Mouse (Mus musculus) intestine, postnatal 0 days (tissue): ENCODE measurements around the gene Plppr4. TPM values are rescaled to one million over a fixed set of nuclear protein-coding genes. Genes with fewer than 3 reads are reported as not detected.

ENCODE experiments used
- ATAC-seq: fragments of 200-750 bp; cut with Nextera tagmentation; 2 replicates; pipeline ENCODE4 v1.8.0; 2017; ENCODE audit warnings: mild to moderate bottlenecking, moderate TSS enrichment, moderate library complexity
- H3K27ac ChIP-seq: fragments of 300-500 bp; sonication (generic); 2 replicates; pipeline ENCODE4 v1.5.1; 2014; ENCODE audit warnings: mild to moderate bottlenecking, low read depth, low read length, moderate library complexity
- H3K27me3 ChIP-seq: fragments of 300-500 bp; sonication (generic); replicated peaks from 2 replicates; pipeline ENCODE4 v1.6.1; 2014; ENCODE audit warnings: low read length, mixed read lengths; ENCODE audit not compliant: control insufficient read depth, insufficient read depth
- H3K36me3 ChIP-seq: fragments of 300-500 bp; sonication (generic); 2 replicates; pipeline ENCODE4 v1.6.1; 2014; ENCODE audit warnings: mild to moderate bottlenecking, moderate library complexity; ENCODE audit not compliant: control insufficient read depth, insufficient read depth
- H3K4me1 ChIP-seq: fragments of 300-500 bp; sonication (generic); replicated peaks from 2 replicates; pipeline ENCODE4 v1.6.1; 2014; ENCODE audit warnings: antibody characterized with exemption, low read length, mixed read lengths; ENCODE audit not compliant: control insufficient read depth, insufficient read depth
- H3K4me2 ChIP-seq: fragments of 300-500 bp; sonication (generic); replicated peaks from 2 replicates; pipeline ENCODE4 v1.6.1; 2014; ENCODE audit warnings: low read depth, mild to moderate bottlenecking, moderate library complexity
- H3K4me3 ChIP-seq: fragments of 300-500 bp; sonication (generic); 2 replicates; pipeline ENCODE4 v1.5.1; 2014; ENCODE audit warnings: low read depth, low read length
- H3K9ac ChIP-seq: fragments of 300-500 bp; sonication (generic); 2 replicates; pipeline ENCODE4 v1.6.1; 2014; ENCODE audit warnings: mild to moderate bottlenecking, low read depth, low read length
- H3K9me3 ChIP-seq: fragments of 300-500 bp; sonication (generic); 2 replicates; pipeline ENCODE4 v1.6.1; 2016; ENCODE audit warnings: mixed run types; ENCODE audit not compliant: control insufficient read depth
- CTCF ChIP-seq: sonication (generic); IDR thresholded peaks from 2 replicates; pipeline ENCODE4 v1.5.1; 2016; ENCODE audit warnings: low read depth, mild to moderate bottlenecking, control low read depth, antibody characterized with exemption, moderate library complexity
- WGBS: fragments of 180-500 bp; shearing (Covaris S2); extraction: QIAGEN DNeasy Blood & Tissue Kit; methylation state at CpG from one replicate; pipeline ENCODE4 v1.1.7; 2014; 5-methylcytosine and 5-hydroxymethylcytosine counted together
- microRNA-seq: library from miRNA; unstranded; fragments of <30 nt; microRNA quantifications from one replicate; pipeline ENCODE4, GENCODE M21; 2016
- polyA plus RNA-seq: library from polyadenylated mRNA; unstranded; fragments of >200 nt; fragmentation: Nextera tagmentation; extraction: Ambion mirVana; gene quantifications from 2 replicates; pipeline ENCODE4 v1.2.1, GENCODE M21; 2015

The Plppr4 gene
- polyA plus RNA-seq, 1 experiment from 2014 or later = 0.40 TPM

GRCm38 (mm10) chr3:117300735-117301271 is 59.9 kb downstream of the Plppr4 start:
- 56% methylated on average over 1 of the region's 1 CpGs for WGBS
- Histone ChIP-seq H3K9ac (no peak overlapping the region), H3K27me3 (no peaks in the 10 kb centered on the region), H3K36me3 (no peaks in the 10 kb centered on the region), H3K27ac (no peak overlapping the region), H3K4me2 (no peak overlapping the region), H3K4me1 (no peaks in the 10 kb centered on the region), H3K4me3 (no peak overlapping the region), H3K9me3 (no peaks in the 10 kb centered on the region)
- TF ChIP-seq CTCF = no peak
- ATAC-seq = no peak

GRCm38 (mm10) chr3:117297735-117298134 is 62.9 kb downstream of the Plppr4 start:
- Histone ChIP-seq H3K4me1 (no peaks in the 10 kb centered on the region), H3K9ac (no peak overlapping the region), H3K27ac (no peak overlapping the region), H3K4me3 (no peak overlapping the region), H3K27me3 (no peaks in the 10 kb centered on the region), H3K4me2 (no peak overlapping the region), H3K9me3 (no peaks in the 10 kb centered on the region), H3K36me3 (no peaks in the 10 kb centered on the region)
- WGBS = 81% methylated on average over 1 of the region's 1 CpGs
- no peak for ATAC-seq
- TF ChIP-seq CTCF = no peak

- H3K9ac ChIP-seq = no peak overlapping the region
- no peak overlapping the region for H3K4me2 ChIP-seq
- ATAC-seq = no peak
- no peaks in the 10 kb centered on the region for H3K27me3 ChIP-seq
- H3K9me3 ChIP-seq = no peaks in the 10 kb centered on the region
- no peak overlapping the region for H3K27ac ChIP-seq
- WGBS = 83% methylated on average over 2 of the region's 2 CpGs
- TF ChIP-seq CTCF = no peak
- H3K36me3 ChIP-seq = no peaks in the 10 kb centered on the region
- H3K4me3 ChIP-seq = no peak overlapping the region
- no peaks in the 10 kb centered on the region for H3K4me1 ChIP-seq
These were observed 66.3 kb downstream of the Plppr4 start for GRCm38 (mm10) chr3:117294308-117294925.

Small RNA genes within 50 kb of the gene (microRNA-seq; reads per million reads assigned to microRNA genes)
- not detected for gene Gm22408

Other genes starting within 250 kb of the Plppr4 start
- gene Plppr5, start 214.0 kb upstream of the Plppr4 start, polyA plus RNA-seq = 1.7 and 1.8 TPM in 2 replicates